In the genomic region with DNA sequence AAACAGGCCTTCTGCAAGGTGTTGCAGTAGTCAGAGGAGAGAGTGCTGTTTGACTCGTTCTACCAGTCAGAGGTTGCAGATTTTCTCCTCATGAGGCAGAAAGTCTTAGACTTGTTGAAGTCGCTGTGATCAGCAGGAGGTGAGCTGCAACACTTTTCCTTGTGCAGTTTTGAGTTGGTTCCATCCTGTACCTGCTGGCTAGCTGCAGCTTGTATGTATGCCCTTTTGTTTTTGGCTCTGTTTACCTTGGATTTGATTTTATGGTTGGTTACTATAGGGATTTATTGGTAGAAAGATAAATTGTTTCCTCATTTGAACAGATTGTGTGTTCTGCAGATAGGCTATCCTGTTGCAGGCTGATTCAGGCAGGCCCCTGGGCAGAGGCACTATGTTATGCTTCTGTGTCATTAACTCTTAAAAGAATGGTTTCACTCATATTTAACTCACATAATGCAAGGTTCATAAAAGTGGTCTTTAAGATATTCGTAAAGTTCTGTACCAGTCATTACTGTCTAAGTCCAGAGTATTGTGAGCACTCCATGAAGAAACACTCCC, we compare ENCODE assay signal across 17 mouse cellular contexts.
"Had no signal": no experiment of that assay in that cellular context is flagged by ENCODE, and none has a peak within 500 bp of the region (broad histone marks: within the 10 kb centered on the region; RNA-seq: fewer than 3 reads in every experiment).

No protein-coding gene starts in this region.

- ATAC-seq: liver, postnatal 0 days; midbrain, embryonic 16.5 days had no signal

- H3K27me3 ChIP-seq: limb, embryonic 12.5 days; liver, embryonic 13.5 days; lung, embryonic 15.5 days; megakaryocyte, embryonic 14.5 days had no signal

- H3K4me3 ChIP-seq: limb, embryonic 12.5 days; liver, embryonic 13.5 days; lung, embryonic 15.5 days; megakaryocyte, embryonic 14.5 days had no signal

- H3K4me2 ChIP-seq: limb, embryonic 12.5 days; liver, embryonic 13.5 days; lung, embryonic 15.5 days; midbrain, embryonic 11.5 days had no signal

- DNase-seq: kidney, adult 9 months; kidney, postnatal 14 days; layer of hippocampus, postnatal 36 days; liver; liver, embryonic 13.5 days; liver, postnatal 0 days; lung, postnatal 14 days; right cerebral cortex, adult 18-20 months; right cerebral cortex, postnatal 25 days; thymus, adult 18-20 months; thymus, postnatal 14 days had no signal

- H3K4me1 ChIP-seq: limb, embryonic 12.5 days; liver, embryonic 13.5 days; lung, embryonic 15.5 days had no signal

- H3K9me3 ChIP-seq: liver, embryonic 13.5 days; lung, embryonic 15.5 days had no signal

- H3K27ac ChIP-seq: limb, embryonic 12.5 days; liver, embryonic 13.5 days; lung, embryonic 15.5 days; macrophage had no signal

- H3K9ac ChIP-seq: limb, embryonic 12.5 days; liver, embryonic 13.5 days; liver, postnatal 0 days; lung, embryonic 15.5 days had no signal
